Mouse (Mus musculus) bone marrow, adult 2 months (tissue): ENCODE results near the gene Abcc6. TPM values are rescaled to one million over a fixed set of nuclear protein-coding genes. Genes with fewer than 3 reads are reported as not detected.
"Not testable (repeated sequence)": the region's sequence is repeated elsewhere in the genome, so short reads cannot be mapped to it uniquely, and the experiment has no call there.

Source experiments
- H3K27ac ChIP-seq: fragments of 200-500 bp; 2 replicates; pipeline ENCODE4 v1.5.1; 2012; ENCODE audit warnings: low read depth, mild to moderate bottlenecking, control low read depth, inconsistent platforms, low read length; ENCODE audit not compliant: control insufficient read depth, poor library complexity, insufficient read depth
- H3K4me1 ChIP-seq: fragments of 200-500 bp; 2 replicates; pipeline ENCODE4 v1.6.1; 2011; ENCODE audit warnings: low read length; ENCODE audit not compliant: control insufficient read depth, insufficient read depth
- H3K4me3 ChIP-seq: fragments of 200-500 bp; replicated peaks from 2 replicates; pipeline ENCODE3; 2011; ENCODE audit warnings: mild to moderate bottlenecking, low read depth, low read length, control low read depth; ENCODE audit not compliant: control insufficient read depth
- CTCF ChIP-seq: fragments of 200-500 bp; IDR thresholded peaks from 2 replicates; pipeline ENCODE4 v1.5.1; 2011; ENCODE audit warnings: low read length, control low read depth; ENCODE audit not compliant: control insufficient read depth, insufficient read depth
- POLR2A ChIP-seq: fragments of 200-500 bp; IDR thresholded peaks from 2 replicates; pipeline ENCODE4 v1.6.1; 2011; ENCODE audit warnings: low read depth, mild to moderate bottlenecking, control low read depth, low read length, borderline replicate concordance; ENCODE audit not compliant: control insufficient read depth
- WGBS: fragments of 180-500 bp; shearing (Covaris S2); methylation state at CpG from one replicate; pipeline ENCODE4 v1.1.7; 2018; 5-methylcytosine and 5-hydroxymethylcytosine counted together
- polyA plus RNA-seq: library from polyadenylated mRNA; stranded (reverse); fragments of >200 nt; gene quantifications from 2 replicates; pipeline ENCODE4 v1.2.4, GENCODE M21; 2011; ENCODE audit warnings: low replicate concordance; ENCODE audit not compliant: missing spikeins, insufficient read depth, insufficient read length

Gene Abcc6
- polyA plus RNA-seq, 1 experiment, result 1.3 TPM

GRCm38 (mm10) chr7:45986893-45987292 lies 43.2 kb downstream of the Abcc6 start:
- TF ChIP-seq POLR2A (no peak), CTCF (no peak)
- Histone ChIP-seq H3K27ac (no peak overlapping the region), H3K4me3 (no peak overlapping the region), H3K4me1 (no peaks in the 10 kb centered on the region)
- 67% methylated on average over 6 of the region's 6 CpGs for WGBS

GRCm38 (mm10) chr7:45981612-45982011 lies 48.5 kb downstream of the Abcc6 start:
- Histone ChIP-seq H3K4me1 (no peaks in the 10 kb centered on the region), H3K27ac (no peak overlapping the region), H3K4me3 (no peak overlapping the region)
- TF ChIP-seq CTCF (no peak), POLR2A (no peak)
- WGBS, result 64% methylated on average over 5 of the region's 5 CpGs

- WGBS, result 59% methylated on average over 6 of the region's 6 CpGs
- no peak overlapping the region for H3K27ac ChIP-seq
- no peaks in the 10 kb centered on the region for H3K4me1 ChIP-seq
- no peak for TF ChIP-seq POLR2A
- no peak for TF ChIP-seq CTCF
- H3K4me3 ChIP-seq, result no peak overlapping the region
Observed at GRCm38 (mm10) chr7:45974512-45974911, 55.6 kb downstream of the Abcc6 start.

GRCm38 (mm10) chr7:45974103-45974502 lies 56.0 kb downstream of the Abcc6 start:
- Histone ChIP-seq H3K4me1 (no peaks in the 10 kb centered on the region), H3K27ac (no peak overlapping the region), H3K4me3 (no peak overlapping the region)
- TF ChIP-seq CTCF (no peak), POLR2A (no peak)
- 48% methylated on average over 6 of the region's 6 CpGs for WGBS

- no peak for TF ChIP-seq CTCF
- TF ChIP-seq POLR2A, result no peak
- Histone ChIP-seq H3K4me1 (no peaks in the 10 kb centered on the region), H3K27ac (no peak overlapping the region), H3K4me3 (no peak overlapping the region)
- WGBS, result 79% methylated on average over 6 of the region's 6 CpGs
Observed at GRCm38 (mm10) chr7:45973271-45973687, 56.8 kb downstream of the Abcc6 start.

- 36% methylated on average over 11 of the region's 11 CpGs for WGBS
- TF ChIP-seq POLR2A (no peak), CTCF (no peak)
- H3K4me1 ChIP-seq, result no peaks in the 10 kb centered on the region
- H3K27ac ChIP-seq, result no peak overlapping the region
- H3K4me3 ChIP-seq, result no peak overlapping the region
Observed at GRCm38 (mm10) chr7:45971831-45972723, 58.0 kb downstream of the Abcc6 start.

GRCm38 (mm10) chr7:45956611-45957010 lies 73.5 kb downstream of the Abcc6 start:
- 38% methylated on average over 4 of the region's 4 CpGs for WGBS
- Histone ChIP-seq H3K27ac (no peak overlapping the region), H3K4me3 (no peak overlapping the region), H3K4me1 (no peaks in the 10 kb centered on the region)
- TF ChIP-seq POLR2A (no peak), CTCF (no peak)

- Histone ChIP-seq H3K27ac (no peak overlapping the region), H3K4me1 (no peaks in the 10 kb centered on the region), H3K4me3 (no peak overlapping the region)
- TF ChIP-seq POLR2A (no peak), CTCF (no peak)
- 76% methylated on average over 4 of the region's 4 CpGs for WGBS
Observed at GRCm38 (mm10) chr7:45949061-45949460, 81.0 kb downstream of the Abcc6 start.

- 67% methylated on average over 1 of the region's 1 CpGs for WGBS
- not testable (repeated sequence) for H3K4me3 ChIP-seq, H3K4me1 ChIP-seq, H3K27ac ChIP-seq
Observed at GRCm38 (mm10) chr7:45943280-45943679, 86.8 kb downstream of the Abcc6 start.
